Mouse (Mus musculus) small intestine, adult 2 months (tissue): ENCODE results near the gene Znhit3.

Source experiments
- CTCF ChIP-seq: fragments of 200-500 bp; IDR thresholded peaks from 2 replicates; pipeline ENCODE4 v1.5.1; 2012; ENCODE audit warnings: low read depth, mild to moderate bottlenecking, control low read depth, inconsistent platforms, low read length, moderate library complexity, mixed read lengths; ENCODE audit not compliant: insufficient replicate concordance, insufficient read length; ENCODE audit errors: extremely low read depth
- POLR2A ChIP-seq: fragments of 200-500 bp; IDR thresholded peaks from 2 replicates; pipeline ENCODE4 v1.6.1; 2012; ENCODE audit warnings: low read depth, mild to moderate bottlenecking, control low read depth, inconsistent platforms, low read length, moderate library complexity

DNA sequence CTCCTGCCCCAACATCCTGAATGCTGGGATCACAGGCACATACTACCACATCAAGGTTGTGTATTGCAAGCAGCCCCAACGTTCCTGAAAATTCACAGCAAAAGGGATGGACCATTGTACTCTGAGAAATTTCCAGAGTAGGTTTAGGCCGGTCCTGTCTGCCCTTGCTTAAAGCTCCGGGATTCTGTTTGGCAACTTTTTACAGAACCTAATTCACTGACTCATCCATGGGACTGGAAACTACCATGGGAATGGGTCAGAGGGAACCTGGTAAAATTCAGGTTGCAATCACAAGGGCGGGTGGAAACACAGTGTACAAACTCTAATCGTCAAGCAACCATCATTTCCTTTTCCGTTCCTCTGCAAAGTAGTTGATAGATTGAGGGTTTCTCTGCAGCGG, 3.8 kb upstream of the Znhit3 start:
- no peak for TF ChIP-seq CTCF
- no peak for TF ChIP-seq POLR2A
